Mouse (Mus musculus) left cerebral cortex, adult 8-10 months (tissue): ENCODE measurements at regions not wholly inside any gene's neighbourhood (a gene's known extent, or its start where the extent isn't known, plus 50 kb on each side); places are given as distances from the start of the nearest gene placed in this dataset.

ENCODE experiments used
- DNase-seq, 2 experiments: peaks; one replicate each; pipeline ENCODE4 v3.0.0; 2022; ENCODE audit warnings: low spot score in 2 of 2

DNA sequence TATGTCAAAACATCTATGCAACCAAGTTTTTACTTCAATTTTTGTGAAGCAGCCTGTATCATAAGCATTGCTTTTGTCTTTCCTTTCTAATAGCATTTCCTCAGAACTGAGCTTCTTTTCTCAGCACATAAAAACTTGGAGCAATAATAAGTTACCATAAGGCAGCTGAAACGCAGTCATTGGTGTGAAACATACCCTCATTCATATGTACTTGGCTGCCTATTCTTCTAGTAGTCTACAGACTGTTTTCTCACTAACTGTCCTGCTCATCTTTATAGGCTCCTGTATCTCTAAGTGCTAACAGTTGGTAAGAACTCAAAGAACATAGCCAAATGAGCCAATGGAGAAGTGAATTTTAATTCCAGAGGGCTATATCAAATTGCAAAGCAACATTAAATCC, 454.6 kb upstream of the Ptprd start:
- DNase-seq = no peak

DNA sequence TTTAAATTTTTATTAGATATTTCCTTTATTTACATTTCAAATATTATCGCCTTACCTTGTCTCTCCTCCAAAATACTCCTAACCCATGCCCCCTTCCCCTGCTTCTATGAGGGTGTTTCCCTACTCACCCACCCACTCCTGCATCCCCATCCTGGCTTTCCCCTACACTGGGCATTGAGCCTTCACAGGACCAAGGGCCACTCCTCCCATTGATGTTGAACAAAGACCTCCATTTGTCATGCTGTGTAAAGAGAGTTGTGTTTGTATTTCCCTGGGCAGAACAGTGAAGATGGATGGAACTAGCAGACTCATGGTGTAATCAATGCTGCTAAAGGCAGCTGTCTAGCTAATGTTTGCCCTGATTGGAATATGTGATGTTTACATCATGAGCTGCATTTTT, 431.0 kb upstream of the Ptprd start:
- DNase-seq = no peak

DNA sequence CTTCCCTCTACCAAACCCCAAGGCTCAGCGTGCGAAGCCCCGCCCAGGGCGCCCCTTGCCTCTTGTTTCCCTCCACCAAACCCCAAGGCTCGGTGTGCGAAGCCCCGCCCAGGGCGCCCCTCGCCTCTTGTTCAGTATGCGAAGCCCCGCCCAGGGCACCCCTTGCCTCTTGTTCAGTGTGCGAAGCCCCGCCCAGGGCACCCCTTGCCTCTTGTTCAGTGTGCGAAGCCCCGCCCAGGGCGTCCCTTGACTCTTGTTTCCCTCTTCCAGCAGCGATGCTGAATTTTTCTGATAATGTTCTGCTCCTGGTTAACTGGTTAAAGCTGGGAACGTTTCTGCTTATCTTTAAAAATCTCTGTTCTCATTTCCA, 394.7 kb upstream of the Ptprd start:
- DNase-seq = peak in 1 of 2 experiments; percentile 4

DNA sequence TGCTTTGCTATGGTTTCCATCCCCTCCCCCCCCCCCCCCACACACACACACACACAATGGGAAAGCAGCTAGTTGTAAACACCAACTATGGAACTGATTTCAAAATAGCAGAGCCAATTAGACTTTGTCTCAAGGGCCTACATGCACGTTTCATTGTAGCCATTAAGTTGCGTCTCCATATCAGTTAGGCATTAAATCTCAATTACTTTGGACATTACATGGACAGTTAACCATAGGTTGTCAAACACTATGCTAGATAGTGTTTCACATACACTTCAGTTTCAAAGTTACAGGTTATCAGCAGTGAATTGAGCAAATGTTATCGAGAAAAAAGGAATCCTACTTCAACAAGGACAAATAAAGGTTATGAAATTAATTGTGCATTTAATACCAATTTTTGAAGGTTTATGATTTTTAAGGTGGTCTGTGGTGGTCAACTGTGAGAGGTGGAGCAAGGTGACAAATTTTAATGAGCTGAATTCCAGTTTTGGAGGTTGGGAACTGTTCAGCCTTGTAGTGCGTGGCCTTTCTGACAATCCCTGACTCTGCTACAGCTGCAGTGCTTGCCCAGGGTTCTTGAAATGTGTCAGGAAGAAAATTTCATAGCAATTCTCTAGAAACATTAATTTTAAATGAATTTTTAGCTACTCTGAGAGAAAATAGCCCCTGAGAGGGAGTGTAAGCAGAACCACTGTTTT, 394.2 kb upstream of the Ptprd start:
- no peak for DNase-seq

DNA sequence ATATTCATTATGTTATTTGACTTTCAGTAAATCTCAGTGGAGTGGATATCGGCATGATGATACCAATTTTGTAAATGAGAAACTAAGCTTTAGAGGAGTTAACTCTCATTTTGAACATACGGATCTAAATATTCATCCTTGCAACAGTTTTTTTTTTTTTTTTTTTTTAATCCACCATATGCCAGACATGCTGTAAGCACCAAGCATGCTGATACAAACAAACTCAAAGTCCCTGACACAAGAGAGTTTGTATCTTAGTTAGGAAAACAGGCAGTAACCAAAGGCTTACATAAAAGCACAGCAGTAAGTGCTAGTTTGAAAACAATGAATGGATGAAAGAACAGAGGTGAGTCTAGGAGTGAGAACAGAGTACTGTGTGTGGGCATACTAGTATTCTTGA, 369.8 kb upstream of the Ptprd start:
- DNase-seq = no peak

DNA sequence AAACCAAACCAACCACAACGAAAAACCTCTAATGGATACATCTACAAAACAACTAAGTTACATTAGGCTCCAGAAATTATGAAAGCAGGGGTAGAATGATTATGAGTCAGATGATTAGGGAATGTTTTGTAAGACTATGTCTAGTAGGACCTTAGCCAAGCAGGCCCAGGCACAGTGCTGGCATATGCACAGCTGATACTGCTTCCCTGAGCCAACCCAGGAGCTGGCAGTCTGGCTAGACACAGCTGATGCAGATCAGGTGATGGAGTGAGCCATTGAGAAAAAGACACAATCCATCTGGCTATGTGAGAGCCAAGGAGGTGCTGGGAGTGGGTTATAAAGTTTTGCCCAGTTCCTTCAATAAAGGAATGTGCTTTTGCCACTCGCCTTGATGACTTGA, 353.6 kb upstream of the Ptprd start:
- DNase-seq = no peak
